In the genomic region with DNA sequence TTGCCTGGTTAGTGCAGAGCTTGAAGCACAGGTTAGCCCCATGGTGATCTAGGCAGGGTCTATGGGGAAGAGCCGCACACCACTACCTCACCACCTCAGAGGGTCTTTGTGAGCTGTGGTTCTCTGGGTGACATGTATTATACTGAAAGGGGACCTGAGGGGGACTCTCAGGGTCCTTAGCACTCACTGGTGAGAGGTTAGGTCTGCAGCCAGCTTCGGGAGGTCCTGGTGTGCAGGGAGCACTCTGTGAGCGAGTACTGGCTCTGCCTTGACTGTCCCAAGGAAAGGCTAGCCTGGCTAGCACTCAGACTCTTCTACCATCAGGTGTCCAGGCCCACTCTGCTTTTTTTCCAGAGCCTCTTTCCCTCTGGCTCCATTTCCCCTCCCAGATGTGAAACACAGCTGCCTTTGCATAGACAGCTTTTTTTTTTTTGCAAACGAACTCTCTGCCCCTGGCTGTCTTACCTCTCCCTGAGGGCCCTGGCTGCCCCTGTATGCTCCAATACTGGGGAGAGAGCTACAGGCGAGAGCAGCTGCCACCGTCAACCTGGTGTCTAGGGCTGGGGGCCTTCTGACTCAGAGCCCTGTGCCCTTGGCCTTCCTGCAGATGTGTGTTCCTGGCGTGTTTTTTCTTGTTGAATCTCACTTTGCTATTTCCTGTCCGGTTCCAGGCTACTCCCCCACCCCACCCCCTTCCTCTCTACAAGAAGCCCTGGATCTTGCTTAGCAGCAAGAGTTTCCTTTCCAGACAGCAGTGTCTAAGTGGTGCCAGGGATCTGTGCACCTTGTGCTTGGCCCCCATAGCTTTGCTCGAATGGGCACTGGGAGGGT, we compare ENCODE assay signal across 10 mouse cellular contexts. TPM values are rescaled to one million over a fixed set of nuclear protein-coding genes. Genes with fewer than 3 reads are reported as not detected.
DNase-seq lines count a peak whose midpoint lies in the region; ATAC-seq lines count a peak whose summit lies in the region.
"Had no signal": no experiment of that assay in that cellular context is flagged by ENCODE, and none has a peak within 500 bp of the region (broad histone marks: within the 10 kb centered on the region; RNA-seq: fewer than 3 reads in every experiment).

No protein-coding gene starts in this region.

- no peaks in the 10 kb centered on the region for H3K27me3 ChIP-seq in forebrain, embryonic 12.5 days
- H3K27me3 ChIP-seq in forebrain, embryonic 11.5 days (ENCODE audit: control insufficient read depth, insufficient read depth, low read length), result no peaks in the 10 kb centered on the region
- no peaks in the 10 kb centered on the region for H3K27me3 ChIP-seq in embryonic facial prominence, embryonic 12.5 days
- H3K27me3 ChIP-seq in limb, embryonic 11.5 days (ENCODE audit: control insufficient read depth, insufficient read depth, low read length), result no peaks in the 10 kb centered on the region

- H3K36me3 ChIP-seq in forebrain, embryonic 12.5 days (replicated peaks), result 0 out of 2 replicates have a peak, but pooled peaks cover 3% of the 10 kb centered on the region
- H3K36me3 ChIP-seq in forebrain, embryonic 11.5 days (ENCODE audit: control insufficient read depth, insufficient read depth, low read length), result no peaks in the 10 kb centered on the region
- peaks cover 17% of the 10 kb centered on the region for H3K36me3 ChIP-seq in embryonic facial prominence, embryonic 12.5 days
- no peaks in the 10 kb centered on the region; the same call in none of the 2 replicates for H3K36me3 ChIP-seq in limb, embryonic 11.5 days (ENCODE audit: control insufficient read depth, insufficient read depth, low read length)
- H3K36me3 ChIP-seq: G1E had no signal

- intact Hi-C loops in heart, postnatal 36 days (cut with DNase I), result loop anchor here (2.0 kb wide), 1 partner anchor 13 kb away; no protein-coding TSS in a partner anchor

- no peak overlapping the region for H3K4me2 ChIP-seq in forebrain, embryonic 12.5 days
- H3K4me2 ChIP-seq in forebrain, embryonic 11.5 days (ENCODE audit: low read depth, low read length, severe bottlenecking), result no peak overlapping the region
- H3K4me2 ChIP-seq in embryonic facial prominence, embryonic 12.5 days (replicated peaks), result no peak overlapping the region
- H3K4me2 ChIP-seq in limb, embryonic 11.5 days (ENCODE audit: low read depth, severe bottlenecking), result 0 out of 2 replicates have a peak overlapping the region, but pooled peaks have one; percentile 2

- H3K4me1 ChIP-seq in forebrain, embryonic 12.5 days, result peaks cover 15% of the 10 kb centered on the region
- H3K4me1 ChIP-seq in forebrain, embryonic 11.5 days (replicated peaks; ENCODE audit: control insufficient read depth, insufficient read depth, low read length), result peaks cover 8% of the 10 kb centered on the region; the same call in 1 of the 2 replicates
- H3K4me1 ChIP-seq in embryonic facial prominence, embryonic 12.5 days, result peaks cover 41% of the 10 kb centered on the region
- peaks cover 39% of the 10 kb centered on the region for H3K4me1 ChIP-seq in limb, embryonic 11.5 days (ENCODE audit: control insufficient read depth, insufficient read depth, low read length)

- ATAC-seq in forebrain, embryonic 12.5 days (ENCODE audit: low FRiP score), result no peak
- ATAC-seq in forebrain, embryonic 11.5 days (replicated peaks; ENCODE audit: low FRiP score), result no peak
- ATAC-seq in embryonic facial prominence, embryonic 12.5 days (ENCODE audit: insufficient number of reproducible peaks, insufficient read depth, low FRiP score, low TSS enrichment), result no peak
- ATAC-seq in limb, embryonic 11.5 days (ENCODE audit: insufficient number of reproducible peaks, low FRiP score, low TSS enrichment, low read depth), result no peak

- H3K9me3 ChIP-seq in forebrain, embryonic 12.5 days, result no peaks in the 10 kb centered on the region
- no peaks in the 10 kb centered on the region for H3K9me3 ChIP-seq in forebrain, embryonic 11.5 days (ENCODE audit: control insufficient read depth, low read length)
- no peaks in the 10 kb centered on the region for H3K9me3 ChIP-seq in embryonic facial prominence, embryonic 12.5 days
- H3K9me3 ChIP-seq in limb, embryonic 11.5 days (ENCODE audit: control insufficient read depth, low read length), result no peaks in the 10 kb centered on the region
- H3K9me3 ChIP-seq: G1E had no signal

- 70% methylated on average over 9 of the region's 9 CpGs for WGBS in forebrain, embryonic 12.5 days
- WGBS in forebrain, embryonic 11.5 days, result 72% methylated on average over 9 of the region's 9 CpGs
- 34% methylated on average over 9 of the region's 9 CpGs for WGBS in embryonic facial prominence, embryonic 12.5 days
- 38% methylated on average over 9 of the region's 9 CpGs for whole genome bisulfite sequencing in limb, embryonic 11.5 days

- no peak overlapping the region for H3K4me3 ChIP-seq in forebrain, embryonic 12.5 days (replicated peaks)
- H3K4me3 ChIP-seq in forebrain, embryonic 11.5 days (ENCODE audit: low read depth, low read length), result no peak overlapping the region
- H3K4me3 ChIP-seq in embryonic facial prominence, embryonic 12.5 days, result no peak overlapping the region
- H3K4me3 ChIP-seq in limb, embryonic 11.5 days (ENCODE audit: low read depth, low read length), result no peak overlapping the region

- peak overlapping the region; percentile 32; the same call in 1 of the 2 replicates for H3K27ac ChIP-seq in forebrain, embryonic 12.5 days
- no peak overlapping the region for H3K27ac ChIP-seq in forebrain, embryonic 11.5 days (ENCODE audit: low read depth, low read length)
- peak overlapping the region; percentile 80 for H3K27ac ChIP-seq in embryonic facial prominence, embryonic 12.5 days
- H3K27ac ChIP-seq in limb, embryonic 11.5 days (replicated peaks; ENCODE audit: low read depth, low read length), result peak overlapping the region; percentile 68

- DNase-seq in forebrain, embryonic 11.5 days (ENCODE audit: low spot score), result no peak
- DNase-seq in heart, postnatal 36 days, result peak; percentile 60 to 66
- no peak for DNase-seq in limb, embryonic 11.5 days (ENCODE audit: low spot score)
- peak; percentile 60 for DNase-seq in testis, postnatal 10 days (ENCODE audit: low spot score)
- DNase-seq in layer of hippocampus, postnatal 14 days (ENCODE audit: low spot score in 2 of 2), result no peak
- no peak for DNase-seq in frontal cortex, postnatal 36 days (ENCODE audit: low spot score in 2 of 2)

- no peak overlapping the region; the same call in 1 of the 2 replicates for H3K9ac ChIP-seq in forebrain, embryonic 12.5 days
- no peak overlapping the region for H3K9ac ChIP-seq in forebrain, embryonic 11.5 days (ENCODE audit: low read length)
- H3K9ac ChIP-seq in embryonic facial prominence, embryonic 12.5 days, result no peak overlapping the region
- no peak overlapping the region for H3K9ac ChIP-seq in limb, embryonic 11.5 days (ENCODE audit: low read length)

RNA-seq across cellular contexts. Expression of a gene that starts 29.5 kb away (rescaled TPM):
- polyA plus RNA-seq in forebrain, embryonic 12.5 days (2016; fragmentation: Nextera tagmentation; extraction: Ambion mirVana), result 8.0 and 8.9 TPM in 2 replicates
- 21.0 and 21.3 TPM in 2 replicates for polyA plus RNA-seq in forebrain, embryonic 11.5 days (2014; fragmentation: Nextera tagmentation; extraction: Ambion mirVana)
- 19.0 and 19.7 TPM in 2 replicates for polyA plus RNA-seq in embryonic facial prominence, embryonic 12.5 days (2016; fragmentation: Nextera tagmentation; extraction: Ambion mirVana)
- 100 to 1,000 TPM; 240 to 255 TPM for total RNA-seq in heart, postnatal 36 days (2021)
- 20.6 and 22.4 TPM in 2 replicates for polyA plus RNA-seq in limb, embryonic 11.5 days (2014; fragmentation: Nextera tagmentation; extraction: Ambion mirVana)
- 10 to 100 TPM; 11.5 to 17.9 TPM for total RNA-seq in layer of hippocampus, postnatal 14 days (2021)
- total RNA-seq: hematopoietic stem cell, adult 5-6 weeks had no signal
- polyA plus RNA-seq: G1E had no signal

RNA-seq across cellular contexts. Expression of a gene that starts 45.0 kb away (rescaled TPM):
- not detected in 2 replicates for polyA plus RNA-seq in forebrain, embryonic 12.5 days (2016; fragmentation: Nextera tagmentation; extraction: Ambion mirVana)
- polyA plus RNA-seq in forebrain, embryonic 11.5 days (2014; fragmentation: Nextera tagmentation; extraction: Ambion mirVana), result not detected in 2 replicates
- polyA plus RNA-seq in embryonic facial prominence, embryonic 12.5 days (2016; fragmentation: Nextera tagmentation; extraction: Ambion mirVana), result not detected in 2 replicates
- not detected for total RNA-seq in heart, postnatal 36 days (2021)
- not detected in 2 replicates for polyA plus RNA-seq in limb, embryonic 11.5 days (2014; fragmentation: Nextera tagmentation; extraction: Ambion mirVana)
- total RNA-seq in layer of hippocampus, postnatal 14 days (2021), result not detected
- total RNA-seq: hematopoietic stem cell, adult 5-6 weeks had no signal
- polyA plus RNA-seq: G1E had no signal

Comparison
In these comparisons a context has a peak if more than half of its experiments do, and no peak if none do; other contexts are left out.
1. DNase-seq: peak in heart, postnatal 36 days (2 of 2) and testis, postnatal 10 days (single experiment); none in forebrain, embryonic 11.5 days (single experiment), limb, embryonic 11.5 days (single experiment), layer of hippocampus, postnatal 14 days (0 of 2) and frontal cortex, postnatal 36 days (0 of 2).